Mouse (Mus musculus): ENCODE measurements around the gene Xdh.

Gene Xdh

DNA sequence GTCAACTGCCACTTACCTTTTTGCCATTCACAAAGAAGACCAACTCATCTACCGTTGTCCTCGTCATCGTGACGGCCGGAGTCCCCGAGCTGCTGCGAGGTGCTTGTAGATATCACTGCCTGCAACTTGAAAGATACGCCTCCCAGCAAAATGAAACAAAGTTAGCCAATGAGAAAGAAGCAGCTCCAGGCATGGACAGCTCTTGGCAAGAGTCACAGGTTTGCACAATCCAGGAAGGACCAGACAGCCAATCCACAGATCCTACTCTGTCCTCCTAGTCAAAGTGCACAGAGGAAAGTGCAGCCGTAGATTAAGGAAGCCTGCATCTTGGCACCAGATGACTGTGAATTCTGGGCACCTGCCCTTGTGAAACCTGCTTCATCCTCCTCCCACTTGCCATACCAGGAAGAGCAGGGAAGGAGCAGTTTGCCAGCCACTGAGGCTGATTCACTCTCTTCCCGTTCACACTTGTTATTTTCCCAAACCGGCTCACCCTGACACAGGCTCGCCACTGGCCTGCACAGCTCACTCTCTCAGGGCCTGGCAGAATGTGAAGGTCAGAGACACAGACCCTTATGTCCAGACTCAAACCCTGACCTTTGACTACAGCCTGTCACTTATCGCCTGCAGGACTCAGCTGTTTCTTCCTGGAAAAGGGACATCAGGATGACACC lies at the start of gene Xdh:
TSS of gene Xdh (minus strand) at position 135 of the 674 bp plus-strand sequence.
- no peak for DNase-seq (ENCODE audit: low spot score)

GRCm38 (mm10) chr17:73995907-73996645 lies 46.1 kb upstream of the Xdh start:
- no peak for DNase-seq (ENCODE audit: low spot score)

DNA sequence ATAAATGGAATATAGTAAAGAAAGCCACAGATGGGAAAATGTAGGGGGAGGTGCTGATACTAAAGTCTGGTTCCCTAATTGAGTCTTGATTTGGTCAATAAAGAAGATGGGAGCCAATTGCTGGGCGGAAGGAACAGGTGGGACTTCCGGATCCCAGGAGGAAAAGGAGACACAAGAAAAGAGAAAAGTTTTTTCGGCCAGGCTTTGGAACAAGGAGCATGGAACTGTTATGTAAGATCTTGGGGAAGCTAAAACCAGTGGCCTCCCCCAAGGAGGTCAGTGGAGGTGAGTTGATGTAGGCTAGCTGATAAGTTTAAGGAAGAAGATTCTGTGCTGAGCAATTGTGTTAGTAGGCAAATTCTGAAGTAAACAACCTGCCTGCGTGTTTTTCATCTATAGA lies 41.3 kb upstream of the Xdh start:
- no peak for DNase-seq (ENCODE audit: low spot score)

GRCm38 (mm10) chr17:73986571-73986970 lies 36.6 kb upstream of the Xdh start:
- DNase-seq (ENCODE audit: low spot score): no peak

DNA sequence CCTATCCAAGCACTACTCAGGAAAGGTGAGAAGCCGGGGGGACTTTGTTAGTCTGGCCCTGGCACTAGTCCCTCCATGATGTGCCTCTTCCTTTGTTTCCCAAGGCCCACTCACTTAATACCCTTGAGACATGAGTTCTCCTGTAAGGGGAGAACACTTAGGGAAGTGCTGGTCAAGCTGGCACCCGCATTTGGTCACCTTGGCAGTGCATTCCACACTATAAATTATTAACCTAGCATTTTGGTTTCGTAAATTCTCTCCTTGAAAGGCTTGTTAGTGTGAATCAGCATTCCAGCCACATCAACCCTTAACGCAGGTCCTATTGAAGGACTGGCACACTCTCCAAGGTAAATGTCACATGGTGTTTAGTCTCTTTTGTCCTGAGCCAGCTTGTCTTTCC lies 35.9 kb upstream of the Xdh start:
- no peak for DNase-seq (ENCODE audit: low spot score)

DNA sequence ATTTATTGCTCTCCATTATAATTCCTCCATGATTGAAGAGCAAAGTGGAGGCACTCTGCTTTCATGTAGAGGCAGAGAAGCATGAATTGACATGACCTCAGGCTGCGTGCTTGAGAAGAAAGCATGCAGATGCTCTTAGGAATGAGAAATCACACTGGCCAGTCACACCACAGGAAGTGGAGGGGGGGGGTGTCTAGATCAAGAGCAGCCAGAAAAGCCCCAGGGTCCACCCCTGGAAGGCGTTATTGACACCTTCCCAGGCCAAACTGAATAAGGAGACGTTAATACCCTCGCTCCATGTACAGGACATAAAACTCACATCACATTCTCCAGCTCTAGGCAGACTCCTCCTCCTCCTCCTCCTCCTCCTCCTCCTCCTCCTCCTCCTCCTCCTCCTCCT lies 34.5 kb upstream of the Xdh start:
- no peak for DNase-seq (ENCODE audit: low spot score)

DNA sequence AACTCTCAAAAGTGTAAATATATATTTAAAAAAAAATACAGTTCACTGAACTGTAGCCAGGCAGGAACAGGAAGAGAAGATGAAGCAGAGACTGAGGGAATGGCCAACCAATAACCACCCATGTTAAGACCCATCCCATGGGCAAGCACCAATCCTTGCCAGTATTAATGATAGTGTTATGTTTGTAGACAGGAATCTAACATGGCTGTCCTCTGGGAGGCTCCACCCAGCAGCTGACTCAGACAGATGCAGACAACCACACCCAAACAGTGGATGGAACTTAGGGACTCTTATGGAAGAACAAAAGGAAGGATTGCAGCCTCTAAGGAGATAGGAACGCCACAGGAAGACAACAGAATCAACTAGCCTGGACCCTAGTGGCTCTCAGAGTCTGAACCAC lies 32.9 kb upstream of the Xdh start:
- no peak for DNase-seq (ENCODE audit: low spot score)

- no peak for DNase-seq (ENCODE audit: low spot score)
These were observed 26.1 kb upstream of the Xdh start for GRCm38 (mm10) chr17:73976066-73976465.

DNA sequence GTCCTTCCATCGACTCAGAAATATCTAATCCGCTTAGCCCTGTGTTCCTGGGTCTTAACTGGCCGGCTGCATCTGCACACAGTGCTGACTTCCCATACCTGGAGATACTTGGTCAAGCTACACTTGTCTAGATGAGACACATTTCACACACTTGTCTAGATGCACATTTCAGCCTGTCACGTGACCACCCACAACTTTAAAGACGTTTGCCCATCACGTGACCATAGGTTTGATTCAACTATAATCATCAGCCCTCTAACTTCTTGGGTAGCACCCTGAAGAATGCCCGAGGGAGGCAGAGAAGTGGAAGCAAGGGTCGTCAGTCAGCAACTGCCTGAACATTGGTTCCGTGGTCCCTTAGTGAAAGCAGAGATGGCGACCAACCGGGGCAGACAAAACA lies 22.7 kb upstream of the Xdh start:
- no peak for DNase-seq (ENCODE audit: low spot score)

- DNase-seq (ENCODE audit: low spot score): no peak
These were observed 21.3 kb upstream of the Xdh start for GRCm38 (mm10) chr17:73971291-73971690.

- peak; percentile 56 for DNase-seq (ENCODE audit: low spot score)
These were observed 20.5 kb upstream of the Xdh start for GRCm38 (mm10) chr17:73970361-73971027.

DNA sequence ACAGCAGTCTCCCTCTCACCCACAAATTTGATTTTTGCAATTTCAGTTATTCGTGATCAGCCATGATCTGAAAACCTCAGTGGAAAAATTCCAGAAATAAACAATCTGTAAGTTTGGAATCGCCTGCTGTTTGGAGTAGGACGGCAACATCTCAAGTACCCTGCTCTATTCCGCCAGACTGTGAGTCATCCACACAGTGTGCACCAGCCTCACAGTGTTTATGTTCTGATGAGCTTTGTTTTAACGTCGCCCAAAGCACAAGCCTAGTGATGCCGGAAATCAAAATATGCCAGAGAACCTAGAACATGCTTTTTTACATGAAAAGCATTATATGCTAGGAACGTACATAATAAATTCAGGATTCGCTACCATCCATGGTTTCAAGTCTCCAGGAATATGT lies 14.9 kb upstream of the Xdh start:
- DNase-seq (ENCODE audit: low spot score): no peak

DNA sequence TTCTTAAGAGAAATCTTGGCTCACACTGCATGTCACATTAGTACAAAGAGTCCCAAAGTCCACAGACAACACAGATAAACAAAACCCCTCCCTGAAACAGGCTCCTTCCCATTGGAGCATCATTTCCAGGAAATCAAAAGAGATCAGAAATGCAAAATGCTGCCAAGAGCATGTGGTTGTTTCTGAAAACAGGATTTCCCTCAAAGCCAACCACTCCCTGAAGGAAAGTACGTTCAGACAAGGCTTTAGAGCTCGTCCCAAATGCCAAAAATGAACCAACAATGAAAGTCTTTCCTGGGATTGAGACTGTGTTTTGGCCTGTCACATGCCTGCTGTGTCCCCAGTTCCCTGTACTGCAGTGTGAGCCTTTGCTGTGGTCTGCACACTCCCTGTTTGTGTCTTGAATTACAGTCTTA lies 12.6 kb upstream of the Xdh start:
- no peak for DNase-seq (ENCODE audit: low spot score)

DNA sequence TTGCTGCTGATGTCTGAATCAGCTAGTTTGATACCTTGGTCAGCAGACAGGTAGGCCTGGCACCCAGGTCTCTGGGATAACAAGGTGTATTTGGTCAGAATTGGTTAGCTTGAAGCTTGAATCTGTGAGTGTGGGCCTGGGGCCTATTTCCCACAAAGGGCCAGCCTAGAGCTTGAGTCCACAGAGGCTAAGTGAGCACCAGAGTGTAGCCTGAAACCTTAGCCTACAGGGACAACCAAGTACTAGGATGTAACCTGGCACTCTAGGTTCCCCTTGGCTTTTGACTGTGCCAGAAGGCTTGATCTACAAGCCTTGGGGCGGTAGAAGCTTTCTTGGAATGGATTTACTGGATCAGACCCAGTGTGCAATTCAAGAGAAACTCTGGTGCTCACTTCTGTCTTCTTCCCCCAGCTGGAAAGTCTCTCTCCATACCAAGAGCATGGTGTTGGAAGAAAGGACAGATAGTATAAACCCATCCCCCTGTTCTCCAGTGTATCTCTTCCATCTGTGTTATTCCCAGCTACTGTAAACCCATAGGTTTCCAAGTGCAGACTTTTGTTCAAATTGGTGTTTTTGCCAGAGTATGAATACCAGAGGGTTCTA lies 11.9 kb upstream of the Xdh start:
- DNase-seq (ENCODE audit: low spot score): no peak

DNA sequence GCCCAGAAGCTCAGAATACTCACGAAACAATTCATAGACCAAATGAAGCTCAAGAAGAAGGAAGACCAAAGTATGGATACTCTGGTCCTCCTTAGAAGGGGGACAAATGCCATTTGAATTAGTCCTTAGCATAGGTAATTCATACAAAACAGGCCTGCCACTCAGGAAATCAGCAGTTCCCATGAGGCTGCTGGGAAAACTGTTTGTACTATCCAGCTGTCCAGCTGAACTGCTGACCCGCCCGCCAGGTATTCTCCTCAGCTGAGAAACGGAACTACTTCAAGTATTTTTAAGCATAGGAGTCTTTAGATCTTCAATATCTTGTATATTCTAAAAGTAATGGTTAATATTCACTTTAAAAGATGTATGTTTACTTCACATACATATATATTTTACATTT lies 10.7 kb upstream of the Xdh start:
- DNase-seq (ENCODE audit: low spot score): no peak

DNA sequence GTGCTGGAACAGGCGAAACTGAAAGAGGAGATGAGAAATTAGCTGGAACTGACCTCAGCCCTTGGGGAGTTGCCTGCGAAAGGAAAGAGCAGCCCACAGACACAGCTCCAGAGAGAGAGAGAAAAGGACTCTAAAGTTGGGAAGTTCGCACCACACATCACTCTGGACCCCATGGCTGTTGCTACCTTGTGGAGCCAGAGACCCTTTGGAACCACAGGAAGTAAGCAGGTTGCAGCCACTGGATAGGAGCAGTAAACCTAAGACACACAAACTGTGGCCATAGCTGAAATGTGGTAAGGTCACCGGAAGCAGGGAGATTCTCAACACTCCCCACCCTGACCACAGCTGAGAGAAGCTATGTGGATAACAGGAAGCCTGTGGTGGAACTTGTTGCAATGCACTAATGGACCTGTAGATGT lies 2.1 kb upstream of the Xdh start:
- DNase-seq (ENCODE audit: low spot score): no peak

GRCm38 (mm10) chr17:73950970-73951369 lies 974 bp upstream of the Xdh start:
- DNase-seq (ENCODE audit: low spot score): no peak

DNA sequence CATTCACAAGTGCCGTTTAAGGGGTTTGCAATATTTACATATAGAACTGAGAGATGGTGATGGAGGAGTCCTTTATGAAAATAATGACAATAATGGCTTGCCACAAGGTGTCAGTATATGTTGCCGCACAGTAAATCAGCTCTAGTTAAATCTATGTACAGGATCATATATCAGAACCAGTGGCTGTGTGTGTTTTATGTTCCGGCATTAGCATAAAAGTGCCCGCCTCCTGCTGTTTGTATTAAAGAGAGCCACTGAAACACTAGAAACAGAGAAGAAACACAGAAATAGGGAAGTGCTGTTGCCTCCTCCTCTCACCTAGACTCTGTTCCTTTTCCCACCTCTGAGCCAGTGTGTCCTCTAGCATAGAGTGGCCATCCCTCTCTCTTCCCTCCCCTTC lies 498 bp downstream of the Xdh start:
- DNase-seq (ENCODE audit: low spot score): no peak

GRCm38 (mm10) chr17:73948801-73949200 lies 1.2 kb downstream of the Xdh start:
- DNase-seq (ENCODE audit: low spot score): no peak

DNA sequence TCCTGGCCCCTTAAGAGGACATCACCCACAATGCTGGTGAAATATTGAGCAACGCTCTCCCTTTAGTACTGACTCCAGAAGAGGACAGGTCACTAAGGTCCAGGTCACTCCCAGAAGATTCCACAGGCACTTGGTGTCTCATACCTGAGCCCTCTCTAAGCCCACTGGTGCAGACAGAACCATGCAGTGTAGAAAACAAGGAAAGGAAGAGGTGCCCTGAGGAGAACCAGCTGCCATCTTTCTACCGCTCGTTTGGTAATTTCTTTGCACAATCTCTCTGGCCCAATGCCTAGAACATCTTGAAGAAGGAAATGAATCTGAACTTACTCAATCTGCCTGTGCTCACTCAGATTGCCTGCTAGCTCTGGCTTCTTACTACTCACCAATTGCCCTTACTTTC lies 2.0 kb downstream of the Xdh start:
- peak; percentile 55 for DNase-seq (ENCODE audit: low spot score)

GRCm38 (mm10) chr17:73946856-73947255 lies 3.1 kb downstream of the Xdh start:
- no peak for DNase-seq (ENCODE audit: low spot score)

- DNase-seq (ENCODE audit: low spot score): no peak
These were observed 5.3 kb downstream of the Xdh start for GRCm38 (mm10) chr17:73944661-73945060.

All from layer of hippocampus, adult 11-12 months (tissue).